Mouse (Mus musculus) activated CD4-positive, CD25-positive, alpha-beta regulatory T cell, adult 4 months (primary cell): ENCODE measurements around the gene Srcin1. TPM values are rescaled to one million over a fixed set of nuclear protein-coding genes. Genes with fewer than 3 reads are reported as not detected.

Experiments used
- ATAC-seq: one replicate; pipeline ENCODE4 v1.8.0; 2017
- polyA plus RNA-seq, 2 experiments: library from polyadenylated mRNA; unstranded; fragments of 100-300 nt; shearing (Covaris generic); gene quantifications; one replicate each; pipeline ENCODE4 v1.2.1; 2017

The Srcin1 gene
- polyA plus RNA-seq, 2 experiments from 2014 or later: not detected

GRCm38 (mm10) chr11:97500720-97501448 is 75.1 kb downstream of the Srcin1 start:
- no peak for ATAC-seq

- no peak for ATAC-seq
These were observed 75.9 kb downstream of the Srcin1 start, which contains the start of gene 4933428G20Rik for GRCm38 (mm10) chr11:97499865-97500719. Gene 4933428G20Rik (minus strand): TSS chr11:97500340.

- ATAC-seq: no peak
These were observed 78.4 kb downstream of the Srcin1 start for GRCm38 (mm10) chr11:97497543-97497942.

GRCm38 (mm10) chr11:97492836-97493235 is 83.2 kb downstream of the Srcin1 start:
- ATAC-seq: no peak

GRCm38 (mm10) chr11:97491640-97492039 is 84.3 kb downstream of the Srcin1 start:
- ATAC-seq: no peak

GRCm38 (mm10) chr11:97489589-97490324 is 86.2 kb downstream of the Srcin1 start:
- ATAC-seq: no peak

- ATAC-seq: no peak
These were observed 88.3 kb downstream of the Srcin1 start for GRCm38 (mm10) chr11:97487656-97488055.

GRCm38 (mm10) chr11:97485661-97486060 is 90.3 kb downstream of the Srcin1 start:
- no peak for ATAC-seq

- no peak for ATAC-seq
These were observed 96.2 kb downstream of the Srcin1 start for GRCm38 (mm10) chr11:97479824-97480223.

GRCm38 (mm10) chr11:97479085-97479484 is 96.9 kb downstream of the Srcin1 start:
- ATAC-seq: no peak

- ATAC-seq: no peak
These were observed 97.6 kb downstream of the Srcin1 start for GRCm38 (mm10) chr11:97478345-97478744.

- no peak for ATAC-seq
These were observed 98.6 kb downstream of the Srcin1 start for GRCm38 (mm10) chr11:97477431-97477830.

GRCm38 (mm10) chr11:97476334-97477095 is 99.5 kb downstream of the Srcin1 start:
- ATAC-seq: no peak

- ATAC-seq: no peak
These were observed 104.7 kb downstream of the Srcin1 start for GRCm38 (mm10) chr11:97471276-97471675.

GRCm38 (mm10) chr11:97469828-97470227 is 106.2 kb downstream of the Srcin1 start:
- ATAC-seq: no peak

- ATAC-seq: no peak
These were observed 107.2 kb downstream of the Srcin1 start for GRCm38 (mm10) chr11:97468639-97469287.

GRCm38 (mm10) chr11:97466444-97467160 is 109.4 kb downstream of the Srcin1 start:
- no peak for ATAC-seq

GRCm38 (mm10) chr11:97465957-97466356 is 110.0 kb downstream of the Srcin1 start:
- no peak for ATAC-seq

GRCm38 (mm10) chr11:97463991-97464390 is 112.0 kb downstream of the Srcin1 start:
- no peak for ATAC-seq

GRCm38 (mm10) chr11:97463166-97463565 is 112.8 kb downstream of the Srcin1 start:
- no peak for ATAC-seq

- ATAC-seq: no peak
These were observed 113.4 kb downstream of the Srcin1 start for GRCm38 (mm10) chr11:97462538-97462937.
